Mouse (Mus musculus) MEL-GATA-1-ER (cell line): ENCODE measurements at regions not wholly inside any gene's neighbourhood (a gene's known extent, or its start where the extent isn't known, plus 50 kb on each side); places are given as distances from the start of the nearest gene placed in this dataset.

ENCODE experiments used
- DNase-seq: peaks from one replicate; pipeline ENCODE4 v3.0.0-alpha.2; 2012; ENCODE audit warnings: low read depth; ENCODE audit errors: extremely low read depth

GRCm38 (mm10) chr5:118424764-118425568 lies 135.5 kb upstream of the Med13l start:
- no peak for DNase-seq

- DNase-seq: no peak
Observed at GRCm38 (mm10) chr5:118426673-118427072, 133.8 kb upstream of the Med13l start.

- DNase-seq: no peak
Observed at GRCm38 (mm10) chr5:118428323-118429095, 132.0 kb upstream of the Med13l start.

GRCm38 (mm10) chr5:118433599-118433998 lies 126.9 kb upstream of the Med13l start:
- DNase-seq: no peak

GRCm38 (mm10) chr5:118434718-118435555 lies 125.5 kb upstream of the Med13l start:
- no peak for DNase-seq

GRCm38 (mm10) chr5:118435556-118435950 lies 124.9 kb upstream of the Med13l start:
- no peak for DNase-seq

- DNase-seq: no peak
Observed at GRCm38 (mm10) chr5:118436035-118436434, 124.4 kb upstream of the Med13l start.

- no peak for DNase-seq
Observed at GRCm38 (mm10) chr5:118436474-118437306, 123.8 kb upstream of the Med13l start.

GRCm38 (mm10) chr5:118437307-118437610 lies 123.2 kb upstream of the Med13l start:
- DNase-seq: no peak

- no peak for DNase-seq
Observed at GRCm38 (mm10) chr5:118438016-118438415, 122.5 kb upstream of the Med13l start.

- DNase-seq: no peak
Observed at GRCm38 (mm10) chr5:118444538-118445251, 115.8 kb upstream of the Med13l start.

- DNase-seq: no peak
Observed at GRCm38 (mm10) chr5:118445252-118445987, 115.1 kb upstream of the Med13l start.

- no peak for DNase-seq
Observed at GRCm38 (mm10) chr5:118445988-118446280, 114.5 kb upstream of the Med13l start.

- no peak for DNase-seq
Observed at GRCm38 (mm10) chr5:118446878-118447277, 113.6 kb upstream of the Med13l start.

GRCm38 (mm10) chr5:118447366-118447765 lies 113.1 kb upstream of the Med13l start:
- no peak for DNase-seq

- DNase-seq: no peak
Observed at GRCm38 (mm10) chr5:118448884-118449515, 111.5 kb upstream of the Med13l start.

GRCm38 (mm10) chr5:118449893-118450292 lies 110.6 kb upstream of the Med13l start:
- no peak for DNase-seq

GRCm38 (mm10) chr5:118452052-118452451 lies 108.4 kb upstream of the Med13l start:
- DNase-seq: no peak

GRCm38 (mm10) chr5:118454096-118454495 lies 106.4 kb upstream of the Med13l start:
- no peak for DNase-seq
